Mouse (Mus musculus) testis, adult 2 months (tissue): ENCODE results near the gene Vmn1r55.

Experiments
- CTCF ChIP-seq: fragments of 200-500 bp; IDR thresholded peaks from 2 replicates; pipeline ENCODE4 v1.5.1; 2012; ENCODE audit warnings: low read depth, mild to moderate bottlenecking, inconsistent platforms, low read length, moderate library complexity; ENCODE audit not compliant: control insufficient read depth, insufficient read depth, insufficient replicate concordance
- POLR2A ChIP-seq: fragments of 200-500 bp; IDR thresholded peaks from 2 replicates; pipeline ENCODE4 v1.6.1; 2012; ENCODE audit warnings: low read depth, mild to moderate bottlenecking, inconsistent platforms, low read length, moderate library complexity; ENCODE audit not compliant: control insufficient read depth

- TF ChIP-seq CTCF (no peak), POLR2A (no peak)
Measured at GRCm38 (mm10) chr7:5080815-5081214, 68.7 kb downstream of the Vmn1r55 start.
